Mouse (Mus musculus): ENCODE results near the gene Unc119.
A peak's percentile ranks its signal among the peaks of the same experiment; 100 is the strongest.

Unc119 gene

DNA sequence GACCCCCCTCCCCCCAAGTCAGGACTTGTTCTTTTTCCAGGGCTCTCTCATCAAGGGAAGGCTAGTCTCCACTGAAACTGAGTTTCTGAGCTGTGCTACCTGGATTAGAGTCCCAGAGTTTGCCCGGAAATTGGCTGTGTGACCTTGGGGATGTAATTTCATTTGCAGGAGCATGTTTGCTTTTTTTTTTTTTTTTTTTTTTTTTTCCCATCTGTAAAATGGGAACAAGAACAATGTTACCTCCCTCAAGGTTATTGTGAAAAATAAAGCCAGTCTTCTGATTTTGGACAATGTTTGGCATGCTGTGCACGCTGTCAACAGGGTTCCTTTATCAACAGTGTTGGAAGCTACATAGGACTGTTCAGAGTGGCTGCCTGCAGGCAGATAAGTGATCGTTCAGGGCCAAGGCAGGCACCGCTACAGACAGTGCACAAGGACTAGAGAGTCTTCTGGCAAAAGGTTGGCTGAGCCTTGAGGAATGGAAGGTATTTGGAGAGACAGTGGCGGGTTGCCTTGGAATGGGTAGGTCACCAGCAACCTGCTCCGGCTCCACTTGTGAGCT is 1.1 kb downstream of the Unc119 start:
- DNase-seq (ENCODE audit: low spot score): no peak

DNA sequence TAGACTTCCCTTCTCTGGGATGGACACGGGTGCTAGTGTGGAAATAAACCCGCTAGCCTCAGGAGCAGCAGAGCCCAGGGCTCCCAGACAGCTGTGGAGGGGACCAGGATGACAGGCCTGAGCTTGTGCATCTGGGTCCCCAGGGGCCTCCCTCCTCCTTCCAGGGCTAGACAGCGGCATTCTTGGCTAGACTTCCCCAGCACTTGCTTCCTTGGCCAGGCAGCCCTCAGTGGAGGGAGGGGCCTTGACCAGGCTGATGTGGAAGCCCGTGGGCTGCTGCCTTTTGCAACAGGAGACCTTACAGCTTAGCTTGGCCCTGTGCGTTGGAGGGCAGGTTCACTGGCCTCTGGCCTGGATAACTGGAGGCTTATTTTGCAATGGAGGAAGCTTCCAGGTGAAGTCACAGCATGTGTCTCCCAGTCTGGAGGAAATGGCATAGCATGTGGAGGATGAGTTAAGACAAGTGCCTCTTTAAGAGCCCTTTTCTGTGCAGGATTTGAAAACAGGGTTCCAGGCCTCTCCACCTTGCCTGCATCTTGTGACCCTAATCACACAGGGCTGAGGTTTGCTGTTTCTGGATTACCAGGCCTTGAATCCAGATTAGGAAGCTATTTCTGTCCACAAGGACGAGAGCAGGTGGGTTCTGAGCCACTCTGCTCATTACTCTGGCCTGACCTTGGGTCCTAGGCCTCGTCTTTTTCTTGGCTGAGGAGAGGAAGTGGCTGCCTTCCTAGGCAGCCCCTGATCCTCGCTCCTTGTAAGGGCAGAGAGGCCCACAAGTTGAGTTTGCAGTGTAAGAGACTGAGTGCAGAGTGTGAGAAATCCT is 1.8 kb downstream of the Unc119 start:
- DNase-seq (ENCODE audit: low spot score): peak; percentile 68

DNA sequence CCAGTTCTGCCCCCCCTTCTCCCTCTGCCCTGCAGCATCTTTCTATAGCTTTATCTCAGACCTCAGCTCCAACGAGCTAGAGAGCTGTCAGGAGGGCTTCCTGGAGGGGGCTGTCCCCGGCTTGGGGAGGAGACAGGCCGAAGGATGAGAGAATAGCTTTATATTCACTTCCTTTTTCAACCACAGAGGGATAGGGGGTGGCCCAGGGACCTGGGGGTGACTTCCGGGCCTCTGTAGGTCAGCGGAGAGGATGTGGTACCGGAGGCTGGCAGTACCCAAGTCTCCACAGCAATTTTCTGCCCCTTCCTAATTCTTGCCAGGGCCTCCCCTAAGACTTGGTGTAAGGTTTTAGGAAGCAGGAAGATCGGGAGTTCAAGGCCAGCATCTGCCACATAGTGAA is 2.5 kb downstream of the Unc119 start:
- DNase-seq (ENCODE audit: low spot score): no peak

DNA sequence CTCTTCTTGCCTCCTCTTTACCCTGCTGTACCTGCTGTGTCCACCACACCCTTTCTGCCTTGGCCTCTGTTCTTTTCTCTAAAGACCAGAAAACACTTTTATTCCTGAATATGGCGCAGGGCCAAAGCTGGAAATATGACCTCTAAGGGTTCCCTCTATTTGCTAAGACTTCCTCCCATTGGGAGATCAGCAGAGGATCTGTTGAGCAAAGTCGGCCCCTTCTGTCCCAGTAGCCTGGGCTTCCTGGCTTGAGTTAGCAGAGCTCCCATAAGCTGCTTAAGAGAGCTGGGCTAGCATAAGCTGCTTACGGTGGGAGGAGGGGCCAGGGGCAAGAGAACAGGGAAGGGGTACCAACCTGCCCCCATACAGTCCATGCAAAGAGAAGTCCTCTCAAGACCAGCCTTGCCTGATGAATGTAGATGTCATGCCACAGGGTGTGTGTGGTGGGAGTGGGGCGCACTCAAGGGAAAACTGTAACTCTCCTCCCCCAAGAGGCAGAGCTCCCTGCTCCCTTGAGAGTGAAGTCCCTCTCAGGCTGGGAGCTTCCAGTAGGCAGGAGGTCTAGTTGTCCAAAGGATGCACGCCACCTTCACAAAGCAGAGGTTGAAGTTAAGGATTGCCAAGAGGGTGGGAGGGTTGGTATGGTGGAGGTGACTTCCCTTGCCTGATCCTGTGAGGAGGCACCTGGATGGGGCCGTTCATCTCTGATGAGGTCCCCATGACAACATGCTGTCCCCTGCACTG is 3.2 kb downstream of the Unc119 start:
- DNase-seq (ENCODE audit: low spot score): no peak

DNA sequence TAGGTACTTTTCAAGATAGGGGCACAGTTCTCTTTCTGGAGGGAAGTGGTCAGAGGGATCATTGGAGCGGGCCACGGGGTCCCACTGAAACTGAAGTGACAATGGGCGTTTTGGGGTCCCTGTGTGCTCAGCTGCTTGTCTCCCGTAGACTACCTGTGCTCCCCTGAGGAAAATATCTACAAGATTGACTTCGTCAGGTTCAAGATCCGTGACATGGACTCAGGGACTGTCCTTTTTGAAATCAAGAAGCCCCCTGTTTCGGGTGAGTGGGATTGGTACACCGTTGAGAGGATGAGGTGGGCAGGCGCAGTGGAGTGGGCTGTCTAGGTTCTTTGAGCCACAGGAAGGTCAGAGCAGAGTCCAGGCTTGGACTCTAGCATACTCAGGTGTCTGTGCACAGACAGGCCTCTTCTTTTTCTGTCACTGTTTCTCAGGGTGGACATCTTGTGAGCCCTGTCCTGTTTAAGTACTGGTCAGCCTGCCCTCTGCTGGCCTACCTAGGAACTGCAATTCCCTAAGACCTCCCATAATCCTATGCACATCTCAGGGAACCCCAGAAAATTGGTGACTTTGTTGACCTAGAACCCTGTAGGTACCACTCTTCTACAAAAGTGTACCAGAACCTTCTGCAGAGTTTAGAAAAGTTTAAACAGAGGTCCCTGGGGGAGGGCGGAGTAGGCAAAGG is 3.9 kb downstream of the Unc119 start:
- DNase-seq (ENCODE audit: low spot score): peak; percentile 80

DNA sequence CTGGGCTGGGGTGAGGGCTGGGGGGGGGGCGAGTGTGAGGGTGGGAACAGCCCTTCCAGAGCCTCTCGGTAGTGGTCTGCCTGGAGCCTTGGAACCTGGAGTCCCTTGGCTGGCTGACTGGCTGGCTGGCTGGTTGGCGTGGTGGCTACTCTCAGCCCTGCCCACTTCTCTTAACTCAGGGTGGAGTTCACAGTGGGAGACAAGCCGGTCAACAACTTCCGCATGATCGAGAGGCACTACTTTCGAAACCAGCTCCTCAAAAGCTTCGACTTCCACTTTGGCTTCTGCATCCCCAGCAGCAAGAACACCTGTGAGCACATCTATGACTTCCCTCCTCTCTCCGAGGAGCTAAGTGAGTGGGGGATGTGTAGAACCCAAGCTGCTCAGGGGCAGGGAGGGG is 4.6 kb downstream of the Unc119 start:
- DNase-seq (ENCODE audit: low spot score): no peak

DNA sequence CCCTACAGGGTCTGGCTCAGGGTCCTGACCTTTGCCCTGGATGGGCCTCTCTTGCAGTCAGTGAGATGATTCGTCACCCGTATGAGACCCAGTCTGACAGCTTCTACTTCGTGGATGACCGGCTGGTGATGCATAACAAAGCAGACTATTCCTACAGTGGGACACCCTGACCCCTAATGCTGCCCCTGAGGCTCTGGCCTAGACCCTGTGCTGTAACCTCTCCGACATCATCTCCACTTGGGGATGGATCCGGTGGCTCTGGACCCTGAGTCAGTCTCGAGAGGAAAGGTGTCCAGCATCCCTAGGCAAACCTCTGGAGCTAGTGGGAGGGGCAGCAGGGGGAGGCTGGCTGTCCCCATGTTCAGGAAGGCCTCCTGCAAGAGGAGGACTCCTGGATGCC is 5.2 kb downstream of the Unc119 start:
- no peak for DNase-seq (ENCODE audit: low spot score)

DNA sequence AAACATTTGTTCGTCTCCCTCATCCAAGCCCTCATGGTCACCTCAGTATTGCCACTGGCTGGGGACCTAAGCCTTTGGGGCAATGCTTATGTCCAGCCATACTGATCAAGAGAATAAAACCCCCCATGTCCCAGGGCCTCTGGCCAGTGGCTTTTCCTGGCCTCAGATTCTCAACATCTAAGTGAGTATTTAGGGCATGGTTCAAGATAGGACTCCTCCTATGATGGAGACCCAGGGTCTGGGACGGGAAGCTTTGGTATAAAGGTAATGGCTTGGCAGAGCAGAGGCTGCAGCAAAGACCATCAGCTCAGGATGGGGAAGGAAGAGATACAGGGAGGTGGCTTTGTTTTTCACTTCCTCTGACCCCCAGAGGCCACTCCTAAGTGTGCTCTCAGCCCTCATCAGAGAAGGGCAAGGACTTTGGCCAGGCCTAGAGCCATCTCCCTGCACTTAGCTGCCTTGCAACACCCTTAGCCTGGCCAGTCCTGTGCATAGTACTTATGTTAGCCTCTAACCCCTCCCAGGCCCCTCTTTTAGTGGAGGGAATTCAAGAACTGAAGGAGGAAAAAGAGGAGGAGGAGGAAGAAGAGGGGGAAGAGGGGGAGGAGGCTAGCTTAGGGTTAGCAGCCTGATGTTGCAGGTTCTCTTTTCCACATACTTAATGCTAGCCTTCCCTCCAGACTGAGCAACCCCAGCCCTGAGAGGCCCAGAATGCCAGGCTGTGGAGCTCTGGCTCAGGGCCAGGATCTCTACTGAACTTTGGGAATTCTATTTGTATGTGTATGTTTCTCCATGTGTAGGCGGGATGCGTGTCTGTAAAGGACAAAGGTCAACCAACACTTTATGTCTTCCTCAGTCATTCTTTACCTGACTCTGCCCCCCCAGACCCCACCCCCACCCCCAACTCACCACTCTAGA is 6.4 kb downstream of the Unc119 start:
- DNase-seq (ENCODE audit: low spot score): no peak

DNA sequence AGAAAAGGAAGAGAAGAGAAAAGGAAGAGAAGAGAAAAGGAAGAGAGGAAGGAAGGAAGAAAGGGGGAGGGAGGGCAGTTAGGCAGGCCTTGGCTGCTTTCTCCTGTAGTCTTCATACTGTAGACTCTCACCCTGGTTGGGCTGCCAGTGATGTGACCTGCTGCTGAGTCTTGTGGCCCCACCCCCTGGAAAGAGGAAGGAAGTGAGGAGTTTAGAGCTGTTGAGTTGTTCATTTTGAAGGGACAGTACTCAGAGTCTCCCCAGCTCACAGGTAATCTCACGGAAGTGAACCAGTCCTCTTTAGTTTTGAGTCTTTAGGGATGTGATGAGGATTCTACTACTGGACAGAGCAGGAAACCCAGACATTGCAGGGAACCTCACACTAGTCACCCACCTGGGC is 9.8 kb downstream of the Unc119 start:
- no peak for DNase-seq (ENCODE audit: low spot score)

DNA sequence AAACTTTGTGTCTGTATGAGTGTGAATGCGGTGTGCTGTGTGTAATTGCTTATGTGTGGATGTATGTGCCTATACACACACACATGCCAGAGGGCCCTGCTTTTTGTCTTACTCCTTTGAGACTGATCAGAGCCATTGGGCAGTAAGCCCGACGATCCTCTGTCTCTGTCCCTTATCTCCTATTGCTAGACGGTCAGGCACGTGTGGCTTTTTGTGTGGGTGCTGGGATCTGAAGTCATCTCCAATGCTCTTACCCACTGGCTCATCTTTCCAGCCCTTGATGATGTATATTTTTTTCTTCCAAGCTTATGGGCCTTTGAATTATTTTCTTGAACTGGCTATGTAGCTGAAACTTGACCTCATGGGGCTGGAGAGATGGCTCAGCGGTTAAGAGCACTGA is 11.6 kb downstream of the Unc119 start:
- DNase-seq (ENCODE audit: low spot score): no peak

DNA sequence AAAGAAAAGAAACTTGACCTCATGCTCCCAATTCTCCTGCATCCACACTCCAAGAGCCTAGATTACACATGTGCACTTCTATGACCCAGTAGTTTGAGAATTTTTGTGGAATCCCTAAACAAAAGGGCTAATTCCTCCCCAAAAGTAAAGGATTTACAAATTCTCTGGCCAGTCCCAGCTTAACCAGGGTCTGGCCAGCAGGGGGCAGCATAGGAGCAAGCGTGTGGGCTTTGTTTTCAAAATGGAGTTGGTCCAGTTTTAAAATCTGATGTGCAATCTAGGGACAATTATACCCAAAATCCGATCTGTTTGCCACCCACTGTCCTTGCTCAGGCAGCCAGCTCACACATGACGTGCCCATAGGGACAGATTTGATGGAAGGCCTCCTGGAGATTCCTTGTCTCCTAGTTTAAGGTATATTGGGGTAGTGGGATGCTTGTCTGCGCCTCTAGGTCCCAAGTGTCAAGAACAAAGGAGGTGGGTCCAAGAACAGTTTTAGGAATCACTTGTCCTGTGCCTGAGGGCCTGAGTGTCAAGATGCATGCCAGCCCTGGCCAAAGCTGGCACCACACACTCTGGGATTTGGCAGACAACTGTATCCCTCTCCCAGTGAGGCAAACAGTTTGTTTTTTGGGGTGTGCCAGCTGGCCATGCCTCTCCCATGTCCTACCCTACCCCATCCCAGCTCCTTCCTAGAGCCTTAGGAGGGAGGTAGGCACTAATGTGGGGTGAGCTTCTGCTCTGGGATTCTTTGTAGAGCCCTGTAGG is 12.4 kb downstream of the Unc119 start:
- DNase-seq (ENCODE audit: low spot score): peak; percentile 72

DNA sequence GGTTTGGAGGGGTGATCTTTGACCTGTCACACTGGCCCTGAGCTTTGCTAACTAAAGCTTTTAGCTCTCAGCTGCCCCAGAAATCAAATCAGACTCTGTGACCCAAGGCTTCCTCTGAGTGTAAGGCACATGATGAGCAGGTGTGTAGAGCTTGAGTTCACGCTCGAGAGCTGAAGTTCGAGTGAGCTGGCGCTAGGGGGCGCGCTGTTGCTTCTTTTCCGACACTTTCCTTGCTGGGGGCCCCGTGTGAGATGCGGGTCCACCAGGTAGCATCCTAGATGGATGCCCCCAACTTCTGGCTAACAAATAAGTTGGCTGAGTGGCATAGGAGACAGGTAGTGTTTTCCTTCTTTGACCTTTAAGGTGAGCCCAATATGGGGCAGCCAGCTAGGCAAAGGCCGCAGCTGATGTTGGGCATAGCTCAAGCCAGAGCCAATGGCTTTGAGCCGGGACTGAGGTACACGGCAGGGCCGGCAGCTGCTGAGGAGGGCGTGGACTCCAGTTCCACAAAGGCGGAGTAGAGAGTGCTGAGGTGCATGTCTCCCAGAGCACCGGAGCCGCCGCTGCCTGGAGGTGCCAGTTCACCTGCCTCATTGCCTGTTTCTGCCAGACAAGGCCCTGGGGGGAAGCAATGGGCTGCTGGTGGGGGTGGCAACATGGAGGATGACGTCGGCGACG is 15.2 kb downstream of the Unc119 start:
- no peak for DNase-seq (ENCODE audit: low spot score)

DNA sequence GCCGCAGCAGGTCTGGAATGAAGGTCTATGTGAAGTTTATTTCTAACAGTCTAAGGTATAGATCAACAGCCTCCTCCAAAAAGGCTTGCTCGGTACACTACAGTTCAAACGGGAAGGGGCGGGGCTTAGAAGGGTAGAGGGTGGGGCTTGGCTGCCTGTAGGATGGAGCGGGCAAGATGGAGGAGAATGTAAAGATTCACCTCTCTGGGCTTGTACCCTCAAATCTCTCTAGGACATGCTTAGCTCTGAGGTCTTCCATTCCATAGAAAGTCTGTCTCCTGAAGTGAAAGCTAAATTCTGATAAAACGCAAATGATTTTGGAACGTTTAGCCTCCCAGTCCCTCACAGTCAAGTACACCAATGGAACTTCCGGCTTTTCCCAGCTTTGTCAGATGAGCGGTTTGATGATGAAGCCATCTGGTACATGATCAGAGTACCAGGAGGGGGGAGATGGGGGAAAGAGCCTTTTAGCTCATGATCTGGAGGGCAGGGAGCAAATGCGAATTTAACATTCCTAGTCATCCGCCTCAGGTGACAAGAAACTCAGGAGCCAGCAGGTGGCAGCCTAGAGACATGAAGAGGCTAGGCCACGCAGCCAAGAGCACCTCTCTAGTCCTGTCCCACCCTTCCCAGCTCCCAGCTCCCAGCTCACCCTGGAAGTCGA is 17.0 kb downstream of the Unc119 start:
- peak; percentile 84 for DNase-seq (ENCODE audit: low spot score)

DNA sequence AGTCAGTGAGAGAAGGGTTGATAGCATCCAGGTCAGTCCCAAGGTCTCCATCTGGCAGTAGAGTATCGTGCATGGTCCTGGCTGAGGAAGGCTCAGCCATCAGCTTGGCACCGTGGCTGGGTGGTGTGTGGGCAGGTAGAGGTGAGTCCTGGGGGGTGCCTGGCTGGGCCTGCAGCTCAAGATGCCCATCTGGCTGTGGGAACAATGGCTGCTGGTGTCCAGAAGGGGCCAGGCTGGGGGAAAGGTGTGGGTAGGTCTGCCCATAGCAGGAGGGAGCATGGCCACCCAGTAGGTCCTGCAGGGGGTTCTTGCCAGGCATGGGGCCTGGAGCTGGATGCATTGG is 17.5 kb downstream of the Unc119 start:
- no peak for DNase-seq (ENCODE audit: low spot score)

DNA sequence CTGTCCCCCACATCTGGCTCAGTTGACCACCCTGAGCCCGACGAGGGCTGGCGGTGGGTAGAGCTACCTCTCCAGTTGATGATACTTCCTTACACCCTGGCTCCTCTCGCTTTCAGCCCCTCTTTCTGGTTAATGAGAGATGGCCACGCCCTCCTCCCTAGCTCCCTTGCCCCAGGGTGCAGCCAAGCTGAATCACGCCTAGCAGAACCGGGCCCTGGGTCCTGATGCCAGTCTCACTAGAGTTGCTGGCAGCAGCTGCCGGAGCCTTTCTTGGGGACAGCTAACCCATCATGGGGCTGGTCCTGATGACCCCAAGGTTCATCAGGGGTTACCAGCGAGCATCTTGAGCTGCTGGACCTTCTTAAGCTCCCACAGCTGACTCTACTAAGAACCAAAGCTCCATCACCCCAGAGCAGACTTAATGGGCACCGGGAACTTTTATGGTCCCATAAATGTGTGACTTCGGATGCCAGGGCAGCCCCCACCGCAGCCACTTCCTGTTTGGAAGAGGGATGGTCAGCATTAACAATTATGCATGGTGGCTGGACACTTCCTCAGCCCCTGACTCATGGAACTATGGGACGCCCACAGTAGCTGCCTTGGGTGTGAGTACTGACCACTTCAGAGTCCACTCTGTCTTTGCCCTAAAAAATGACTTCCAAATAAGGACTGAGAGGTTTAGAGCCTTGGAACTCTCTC is 20.2 kb downstream of the Unc119 start:
- no peak for DNase-seq (ENCODE audit: low spot score)

DNA sequence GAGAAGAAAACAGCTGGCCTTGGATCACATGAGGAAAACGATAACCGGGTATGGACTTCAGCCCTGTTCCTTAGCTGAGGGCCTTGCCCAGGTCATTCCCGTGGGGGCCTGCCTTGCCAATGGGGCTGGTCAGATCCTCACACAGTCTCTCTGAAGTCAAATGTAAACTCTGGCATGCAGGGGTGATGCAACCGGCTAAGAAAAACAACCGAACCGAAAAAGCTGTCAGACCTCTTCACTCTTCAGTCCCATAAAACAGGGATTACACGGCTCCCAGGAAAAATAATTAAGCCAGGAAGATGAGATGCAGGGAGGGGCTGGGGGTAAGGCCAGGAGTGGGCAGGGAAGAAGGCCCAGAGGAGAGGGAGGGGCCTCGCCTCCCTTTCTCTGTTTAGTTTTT is 20.8 kb downstream of the Unc119 start:
- no peak for DNase-seq (ENCODE audit: low spot score)

DNA sequence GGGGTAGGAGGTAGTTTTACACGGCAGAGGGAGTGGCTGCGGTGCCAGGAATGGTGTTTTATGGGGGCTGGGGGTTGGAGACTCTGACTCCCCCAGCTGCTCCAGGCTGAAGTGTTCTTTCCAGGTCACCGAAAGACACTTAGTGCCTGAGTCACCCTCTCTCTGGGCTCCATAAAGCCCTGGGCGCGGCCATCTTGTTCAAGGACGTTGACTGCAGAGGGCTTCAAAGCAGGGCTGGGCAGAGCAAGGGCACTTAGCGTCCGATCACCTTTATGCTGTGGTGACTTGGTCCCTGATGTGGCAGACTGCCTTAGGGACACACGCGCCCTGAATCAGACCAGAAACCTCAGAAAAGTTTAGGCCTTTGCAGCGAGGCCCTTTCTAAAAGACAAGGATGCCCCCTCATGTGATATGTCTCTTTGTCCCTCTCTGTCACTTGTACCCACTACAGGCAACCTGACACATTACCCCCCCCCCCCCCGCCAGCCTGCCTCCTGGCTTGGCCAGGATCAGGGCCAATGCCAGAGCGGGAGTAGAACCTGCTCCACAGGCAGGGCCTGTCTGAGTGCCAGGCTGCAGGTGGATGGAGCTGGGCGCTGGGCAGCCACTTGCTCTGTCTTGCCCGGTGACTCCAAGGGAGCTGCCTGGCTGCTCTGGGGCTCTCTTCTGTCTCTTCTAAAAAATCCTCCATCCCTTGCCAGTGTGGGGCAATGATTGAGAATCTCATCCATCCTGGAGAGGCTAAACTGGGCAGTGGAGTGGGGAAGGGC is 24.4 kb downstream of the Unc119 start:
- DNase-seq (ENCODE audit: low spot score): peak; percentile 75

DNA sequence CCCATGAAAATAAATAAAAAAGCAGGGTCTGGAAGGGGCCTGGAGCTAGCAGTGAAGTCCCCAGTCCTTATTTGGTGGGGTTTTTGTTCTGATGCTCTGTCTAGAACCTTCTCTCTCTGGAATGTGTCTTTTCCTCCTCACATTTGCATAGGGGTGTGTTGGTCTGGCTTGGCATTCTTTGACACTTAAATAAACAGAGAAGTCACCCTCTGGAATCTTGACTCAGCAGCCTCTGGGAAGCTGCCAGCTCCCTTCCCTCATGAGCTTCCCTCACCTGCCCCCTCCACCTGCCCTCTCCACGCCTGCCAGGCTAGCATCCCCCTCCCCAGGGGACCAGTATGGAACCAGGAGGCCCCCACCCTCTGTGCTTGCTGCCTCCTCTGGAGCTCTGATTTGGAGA is 27.1 kb downstream of the Unc119 start:
- peak; percentile 65 for DNase-seq (ENCODE audit: low spot score)
